Mouse (Mus musculus) layer of hippocampus, adult 8-10 months (tissue): ENCODE measurements around the gene Zfp266. TPM values are rescaled to one million over a fixed set of nuclear protein-coding genes. Genes with fewer than 3 reads are reported as not detected.
A peak's percentile ranks its signal among the peaks of the same experiment; 100 is the strongest.
"Not testable (repeated sequence)": the region's sequence is repeated elsewhere in the genome, so short reads cannot be mapped to it uniquely, and the experiment has no call there.

Experiments used
- DNase-seq, 2 experiments: peaks; one replicate each; pipeline ENCODE4 v3.0.0; 2022; ENCODE audit warnings: low spot score in 2 of 2
- total RNA-seq, 4 experiments: library from RNA; stranded (reverse); gene quantifications; 2 replicates each; pipeline ENCODE4 v1.2.4; 2022

Gene Zfp266
- total RNA-seq, result 10 to 100 TPM; 35.9 to 53.1 (median 42.1) TPM

DNA sequence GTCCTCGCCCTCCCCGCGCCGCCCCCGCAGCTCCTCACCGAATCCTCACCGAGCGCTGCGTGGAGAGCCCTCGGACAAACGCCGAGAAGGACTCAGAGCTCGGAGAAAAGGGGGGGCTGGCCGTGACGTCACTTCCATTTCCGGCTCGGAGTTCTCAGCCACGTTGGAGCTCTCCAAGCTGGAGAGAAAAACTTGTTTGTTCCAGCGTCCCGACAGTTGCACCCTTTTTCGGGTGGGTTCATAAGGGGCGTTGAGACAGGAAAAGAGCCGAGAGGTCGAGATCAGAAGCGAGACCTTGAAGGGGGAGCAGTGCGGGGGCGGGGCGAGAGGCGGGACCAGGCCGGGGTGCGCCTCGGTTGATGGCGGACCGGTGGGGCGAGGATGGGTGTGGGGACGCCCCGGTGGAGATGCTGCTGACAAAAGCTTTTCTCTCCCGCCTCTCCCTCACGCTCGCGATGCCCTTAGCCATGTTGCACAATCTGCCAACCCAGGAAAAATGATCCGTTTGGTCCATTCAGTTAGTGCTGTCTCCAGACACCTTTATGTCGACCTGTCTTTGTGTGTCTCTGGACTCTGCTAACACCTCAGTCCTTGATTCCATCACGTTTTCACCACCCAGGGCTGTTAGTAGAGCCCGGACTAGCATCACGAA lies at the start of gene Zfp266:
Gene Zfp266 (minus strand): TSS at position 112 of the 652 bp plus-strand sequence.
- peak; percentile 85 to 90 for DNase-seq

DNA sequence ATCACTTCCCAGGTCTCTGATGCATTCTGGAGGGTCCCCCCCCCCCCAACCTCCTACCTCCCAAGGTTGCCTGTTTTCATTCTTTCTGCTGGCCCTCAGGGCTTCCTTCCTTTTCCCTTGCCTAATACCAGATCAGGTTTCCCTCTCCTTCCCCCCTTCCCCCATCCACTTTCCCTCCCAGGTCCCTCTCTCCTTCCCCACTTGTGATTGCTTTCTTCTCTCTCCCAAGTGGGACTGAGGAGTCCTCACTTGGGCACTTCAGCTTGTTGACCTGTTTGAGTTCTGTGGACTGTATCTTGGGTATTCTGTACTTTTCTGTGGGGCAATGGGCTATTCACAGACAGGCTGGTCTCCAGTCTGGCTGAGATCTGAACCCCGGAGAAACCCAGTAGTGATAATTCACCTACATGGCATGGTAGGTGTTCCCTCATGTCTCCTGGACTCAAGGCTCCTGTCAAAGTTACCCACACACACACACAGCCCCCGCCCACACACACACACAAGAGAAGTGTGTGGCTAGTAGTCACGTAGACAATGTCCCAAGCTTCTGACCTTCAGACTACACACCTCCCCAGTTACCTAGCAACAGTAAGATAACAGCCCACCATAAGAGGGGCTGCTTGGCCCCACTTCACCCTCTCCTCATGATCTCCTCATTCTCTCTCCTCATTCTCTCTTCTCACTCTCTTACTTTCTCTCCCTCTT lies 44.3 kb upstream of the Zfp266 start:
- not testable (repeated sequence) for DNase-seq

DNA sequence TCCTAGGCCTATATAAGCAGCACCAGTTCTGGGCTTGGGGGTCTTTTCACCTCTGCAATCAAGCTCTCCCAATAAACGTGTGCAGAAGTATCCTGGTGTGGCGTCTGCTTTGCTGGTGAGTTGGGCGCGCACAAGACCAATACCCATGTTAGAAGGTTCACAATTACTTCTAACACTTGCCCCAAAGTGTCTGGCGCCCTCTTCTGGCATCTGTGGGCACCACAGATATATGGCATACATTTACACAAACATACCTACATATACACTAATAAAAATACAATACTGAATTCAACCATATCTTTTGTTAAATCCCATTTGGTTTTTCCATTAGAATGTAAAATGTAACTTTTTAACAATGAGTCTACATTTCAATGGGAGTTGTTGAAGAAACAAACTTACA lies 41.0 kb upstream of the Zfp266 start:
- no peak for DNase-seq

DNA sequence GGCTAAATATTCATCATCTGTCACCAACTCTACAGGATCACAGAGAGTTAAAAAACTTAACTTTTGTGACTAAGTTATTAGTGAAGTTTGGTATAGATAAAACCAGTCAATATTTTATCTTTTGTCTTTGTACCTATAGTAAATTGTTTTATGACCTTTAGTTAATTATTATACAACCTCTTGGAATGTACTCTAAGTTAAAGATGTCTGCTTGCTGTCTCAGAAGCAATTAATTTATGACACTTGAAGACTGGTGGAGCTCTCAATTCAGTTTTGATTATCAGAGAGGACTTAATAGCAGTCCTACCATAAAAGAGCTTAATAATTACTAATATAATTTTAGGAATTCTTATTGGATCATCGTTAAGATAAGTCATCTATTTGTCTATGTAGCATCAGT lies 31.5 kb upstream of the Zfp266 start:
- DNase-seq, result no peak

DNA sequence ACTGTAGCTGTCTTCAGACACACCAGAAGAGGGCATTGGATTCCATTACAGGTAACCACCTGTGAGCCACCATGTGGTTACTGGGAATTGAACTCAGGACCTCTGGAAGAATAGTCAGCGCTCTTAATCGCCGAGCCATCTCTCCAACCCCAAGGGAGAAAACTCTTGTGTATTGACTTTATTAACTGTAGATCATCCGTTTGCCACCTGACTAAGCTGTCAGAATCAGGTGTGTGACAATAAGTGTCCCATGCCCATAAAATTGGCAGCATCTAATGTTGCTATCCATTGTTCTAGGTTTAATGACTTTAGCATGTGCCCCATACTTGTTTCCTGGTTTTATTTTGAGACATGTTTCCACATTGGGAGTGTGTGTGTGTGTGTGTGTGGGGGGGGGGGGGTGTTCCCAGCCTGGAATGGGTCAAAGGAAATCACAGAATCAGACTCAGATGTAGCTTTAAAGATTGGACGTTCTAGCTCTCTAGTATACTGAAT lies 30.6 kb upstream of the Zfp266 start:
- no peak for DNase-seq

DNA sequence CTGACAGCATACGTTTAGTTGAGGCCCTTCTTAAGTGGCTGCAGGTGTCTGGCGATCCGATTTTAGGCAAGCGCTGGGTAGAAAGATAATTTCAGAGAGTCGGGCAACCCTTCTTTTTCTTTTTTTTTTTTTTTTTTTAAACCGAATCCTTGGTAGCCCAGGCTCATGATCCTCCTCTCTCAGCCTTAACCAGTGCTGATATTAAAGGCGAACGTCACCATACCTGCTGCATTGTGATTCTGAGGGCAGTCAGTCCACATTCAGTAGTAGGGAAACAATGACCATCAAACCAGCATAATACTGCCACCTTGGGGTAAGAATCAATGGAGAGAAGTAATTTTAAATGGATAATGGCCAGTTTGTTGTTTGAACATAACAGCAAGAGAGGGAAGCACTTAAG lies 23.9 kb upstream of the Zfp266 start:
- no peak for DNase-seq

DNA sequence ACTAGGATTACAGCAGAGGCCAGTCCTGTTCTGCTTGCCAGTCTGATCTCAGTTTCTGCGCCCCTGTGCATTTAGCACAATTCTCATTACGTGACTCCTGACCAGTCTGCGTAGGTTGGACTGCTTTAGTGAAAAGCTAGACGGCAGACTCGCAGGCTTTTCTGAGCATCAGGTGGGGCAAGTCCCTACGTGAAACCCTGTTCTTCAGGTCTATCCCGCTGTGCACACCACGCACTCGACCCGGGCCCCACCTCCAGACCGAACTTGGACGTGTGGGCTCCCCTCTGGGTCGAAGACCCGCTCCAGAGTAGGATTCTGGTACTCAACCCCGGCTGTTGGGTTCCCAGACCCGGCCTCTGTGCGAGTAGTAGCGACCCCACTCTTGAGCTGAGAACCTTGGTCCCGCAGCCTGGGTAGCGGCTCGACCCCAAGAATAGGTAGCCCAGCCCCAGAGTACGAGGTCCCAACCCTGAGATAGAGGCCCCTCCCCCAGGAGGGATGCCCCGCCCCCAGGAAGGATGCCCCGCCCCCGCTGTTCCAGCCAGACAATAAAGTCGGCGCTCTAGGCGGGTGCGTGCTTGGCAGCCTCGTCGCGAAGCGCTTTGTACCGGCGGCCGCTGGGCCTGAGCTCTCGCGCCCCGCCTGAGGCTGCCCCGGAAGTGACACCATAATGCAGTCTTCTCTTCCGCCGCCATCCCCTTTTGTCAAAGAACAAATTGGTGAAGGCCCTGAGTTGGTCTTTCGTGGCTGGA lies 23.0 kb upstream of the Zfp266 start:
- peak; percentile 68 to 70 for DNase-seq

DNA sequence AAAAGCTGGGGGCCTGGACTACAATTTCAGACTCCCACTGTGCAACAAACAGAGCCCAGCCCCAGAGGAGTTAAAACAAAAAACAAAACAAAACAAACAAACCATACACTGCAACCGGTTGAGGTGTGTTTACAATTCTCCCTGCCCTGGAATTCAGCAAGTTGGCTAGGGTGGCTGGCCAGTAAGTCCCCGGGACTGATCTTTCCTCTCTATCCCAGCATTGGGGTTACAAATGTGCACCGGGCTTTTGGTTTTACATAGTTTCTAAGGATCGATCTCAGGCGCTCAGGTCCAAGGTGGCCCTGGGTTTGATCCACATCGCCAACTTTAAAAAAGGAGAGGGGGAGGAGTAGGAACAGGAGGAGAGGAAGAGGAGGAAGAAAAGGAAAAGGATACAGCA lies 22.3 kb upstream of the Zfp266 start:
- no peak for DNase-seq

DNA sequence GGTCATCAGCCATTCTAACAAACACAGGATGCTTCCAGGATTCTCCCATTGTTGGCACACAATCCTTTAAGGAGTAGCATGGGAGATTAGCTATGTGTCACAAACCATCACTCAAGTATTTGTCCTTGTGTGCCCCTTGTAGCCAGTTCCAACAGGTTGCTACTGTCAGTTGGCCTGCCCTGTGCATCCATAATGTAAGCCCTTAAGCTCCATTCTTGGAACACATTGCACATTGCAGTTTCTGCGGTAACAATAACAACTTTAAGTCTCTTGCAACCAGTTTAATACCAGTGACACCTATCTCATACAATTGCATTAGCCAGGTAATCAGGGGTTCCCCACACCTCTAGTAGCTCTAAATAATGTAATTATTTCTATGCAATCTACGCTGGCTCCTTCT lies 15.4 kb upstream of the Zfp266 start:
- no peak for DNase-seq

DNA sequence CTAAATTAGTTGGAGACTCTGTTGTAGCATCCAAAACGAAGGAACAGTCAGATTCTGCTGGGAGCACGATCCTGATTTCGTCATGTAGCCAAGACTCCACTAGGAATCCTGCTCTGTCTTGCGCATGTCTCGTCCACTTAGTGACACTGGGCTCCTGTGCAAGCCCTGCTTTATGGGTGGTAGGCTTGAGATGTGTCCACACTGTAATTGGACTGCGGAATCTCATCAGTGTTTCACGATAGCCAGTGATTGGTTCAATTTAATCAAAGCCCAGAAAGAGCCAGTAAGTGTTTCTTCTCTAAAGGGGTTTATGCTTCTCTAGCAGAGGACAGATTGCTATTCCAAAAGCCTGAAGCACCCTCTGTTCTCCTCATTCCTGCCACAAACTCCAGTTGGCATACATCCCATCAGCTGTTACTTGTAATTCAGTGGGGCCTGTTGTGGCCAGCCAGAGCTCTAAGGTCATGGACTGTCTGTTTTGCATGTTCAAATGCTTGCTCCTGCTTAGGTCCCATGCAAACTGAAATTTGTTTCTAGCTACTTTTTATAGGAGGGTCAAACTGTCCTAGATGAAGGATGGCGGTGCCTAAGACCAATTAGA lies 13.2 kb upstream of the Zfp266 start:
- peak in 1 of 2 experiments; percentile 14 for DNase-seq

DNA sequence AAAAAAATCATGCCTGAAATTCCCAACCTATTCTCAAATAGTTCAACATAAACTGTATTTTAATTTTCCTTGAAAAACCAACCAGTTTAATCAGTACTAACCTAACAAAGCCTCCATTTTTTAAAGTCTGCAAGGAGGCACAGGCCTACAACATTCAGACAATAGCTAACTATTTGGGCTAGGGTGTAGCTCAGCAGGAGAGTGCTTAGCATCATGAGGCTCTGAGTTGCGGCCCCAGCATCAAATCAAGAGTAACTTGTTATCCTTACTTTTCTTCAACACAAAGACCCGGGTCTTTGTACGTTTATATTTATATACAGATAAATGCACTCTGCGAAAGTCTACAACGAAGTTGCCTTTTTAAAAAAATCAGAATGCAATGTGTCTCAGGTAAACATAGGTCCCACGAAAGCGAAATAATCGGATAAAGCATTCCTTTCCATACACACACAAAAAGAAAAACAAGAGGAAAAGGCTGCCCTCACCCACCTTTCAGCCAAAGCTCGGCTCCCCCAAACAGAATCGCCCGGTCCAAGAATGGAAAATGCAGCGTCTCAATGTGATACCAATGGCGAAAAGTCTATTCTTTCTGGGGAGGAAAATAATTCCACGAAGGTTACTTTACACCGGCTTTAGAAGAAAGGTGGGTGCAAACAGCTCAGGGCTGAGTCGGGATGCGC lies 546 bp downstream of the Zfp266 start:
- no peak for DNase-seq

DNA sequence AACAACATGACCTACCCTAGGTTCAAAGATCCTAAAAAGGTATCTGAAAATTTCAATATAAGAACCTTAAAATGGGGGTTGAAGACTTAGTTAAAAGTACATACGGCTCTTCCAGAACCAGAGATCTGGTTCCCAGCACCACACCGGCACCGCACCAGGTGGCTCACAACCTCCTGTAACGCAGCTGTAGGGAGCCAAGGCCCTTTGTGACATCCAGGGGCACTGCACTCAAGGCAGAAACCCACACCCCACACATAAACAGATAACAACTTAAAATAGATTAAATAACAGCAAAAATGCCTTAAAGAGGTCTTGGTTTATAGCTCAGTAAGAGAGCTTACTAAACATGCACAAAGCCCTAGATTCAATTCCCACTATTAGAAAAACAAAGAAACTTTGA lies 1.3 kb downstream of the Zfp266 start:
- DNase-seq, result no peak

DNA sequence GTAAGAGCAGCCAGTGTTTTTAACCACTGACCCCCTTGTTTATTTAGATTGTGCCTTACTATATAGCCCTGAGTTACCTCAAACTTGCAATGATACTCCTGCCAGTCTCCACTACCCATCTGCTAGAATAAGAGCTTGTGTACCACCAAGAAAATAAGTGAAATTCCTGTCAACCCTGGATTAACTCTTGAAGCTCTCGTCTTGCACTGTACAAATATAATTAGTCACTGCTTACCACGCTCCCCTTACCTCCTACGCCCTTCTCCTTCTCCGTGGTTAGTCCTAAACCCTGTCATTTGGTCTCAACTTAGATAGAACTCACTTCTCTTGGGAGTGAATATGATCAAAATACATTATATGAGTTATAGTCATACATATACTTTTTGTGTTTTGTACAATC lies 2.5 kb downstream of the Zfp266 start:
- DNase-seq, result no peak

DNA sequence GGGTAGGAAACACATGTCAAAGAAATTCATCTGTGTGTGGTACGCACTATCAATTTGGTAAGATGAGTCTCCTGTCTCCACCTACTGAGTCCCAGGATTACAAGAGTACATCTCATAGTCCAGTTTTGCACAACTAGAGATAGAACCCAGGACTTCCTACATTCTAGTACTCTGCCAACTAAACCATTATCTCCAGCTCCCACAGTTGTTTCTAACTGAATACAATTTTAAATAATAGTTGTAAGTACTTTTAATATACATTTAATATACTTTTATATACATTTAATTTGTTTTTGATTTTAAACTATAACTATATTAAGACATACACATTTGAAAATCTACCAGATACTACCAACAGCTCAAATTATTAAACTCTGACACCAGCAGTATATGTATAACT lies 3.5 kb downstream of the Zfp266 start:
- DNase-seq, result no peak

DNA sequence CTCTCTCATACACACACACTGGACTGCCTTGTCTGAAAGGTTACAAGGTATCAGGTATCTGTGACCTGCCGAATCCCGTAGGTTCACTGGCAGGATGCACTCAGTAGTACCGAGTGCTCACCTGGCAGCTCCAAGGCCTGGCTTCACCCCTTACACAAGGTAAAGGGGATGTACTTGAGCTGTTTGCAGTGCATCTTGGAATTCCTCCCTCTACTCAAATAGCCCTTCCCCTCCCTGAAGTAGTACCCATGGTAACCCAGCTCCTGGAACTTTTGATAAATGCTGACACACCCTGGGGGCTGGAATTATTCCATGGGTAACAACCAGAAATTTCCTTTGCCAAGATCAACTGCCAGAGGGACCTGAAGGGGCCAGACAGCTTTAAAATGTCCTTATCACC lies 7.2 kb downstream of the Zfp266 start:
- no peak for DNase-seq

DNA sequence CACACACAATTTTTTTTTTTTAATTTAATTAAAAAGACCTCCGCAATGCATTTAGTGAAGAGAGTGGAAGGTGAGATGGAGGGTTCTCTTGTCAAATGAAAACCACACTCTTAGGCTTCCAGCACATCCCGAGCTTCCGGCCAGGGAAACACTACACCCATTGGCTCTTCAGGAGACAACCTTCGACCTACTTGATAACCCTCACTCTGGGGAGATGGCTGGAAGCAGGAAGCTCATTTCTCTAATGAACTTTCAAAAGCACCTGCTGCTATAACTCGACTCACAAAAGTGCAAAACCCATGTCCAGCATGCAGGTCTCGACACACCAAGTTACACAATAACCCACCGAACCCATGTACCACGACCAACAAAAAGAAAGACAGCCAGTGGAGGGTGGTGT lies 8.5 kb downstream of the Zfp266 start:
- DNase-seq, result no peak

DNA sequence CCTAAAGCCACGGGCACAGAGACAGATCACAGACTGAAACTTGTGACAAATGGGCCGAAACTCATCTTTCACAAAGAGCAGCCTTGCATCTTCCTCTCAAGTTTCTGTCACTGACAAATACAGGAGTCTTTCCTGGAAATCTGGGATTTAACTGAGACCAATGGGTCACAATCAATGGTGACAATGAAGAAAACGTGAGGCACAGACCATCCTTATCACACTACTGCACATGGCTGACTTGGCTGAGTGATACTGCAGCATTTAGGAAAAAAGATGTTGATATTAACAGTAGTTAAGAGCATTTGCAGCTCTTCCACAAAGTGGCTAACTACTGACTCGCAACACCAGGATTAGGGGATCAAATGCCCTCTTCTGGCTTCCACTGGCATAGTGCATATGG lies 9.6 kb downstream of the Zfp266 start:
- DNase-seq, result no peak

DNA sequence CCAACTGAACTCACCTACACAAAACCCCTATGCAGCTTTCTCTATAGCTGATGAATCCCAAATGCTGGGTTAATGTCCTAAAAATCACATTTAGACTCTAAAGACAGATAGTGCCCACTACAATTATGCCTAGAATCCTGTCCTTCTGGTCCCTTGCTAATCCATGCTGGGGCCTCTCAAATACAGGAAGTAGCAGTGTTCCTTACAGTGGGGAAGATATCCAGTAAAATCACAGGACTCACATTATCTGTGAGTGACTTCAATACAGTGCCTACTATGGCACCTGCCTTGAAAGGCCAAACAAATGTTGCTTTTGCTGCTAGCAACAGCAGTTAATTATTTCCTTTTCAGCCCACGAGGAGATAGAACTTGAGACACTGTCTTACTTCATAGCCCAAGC lies 10.9 kb downstream of the Zfp266 start:
- DNase-seq, result no peak

DNA sequence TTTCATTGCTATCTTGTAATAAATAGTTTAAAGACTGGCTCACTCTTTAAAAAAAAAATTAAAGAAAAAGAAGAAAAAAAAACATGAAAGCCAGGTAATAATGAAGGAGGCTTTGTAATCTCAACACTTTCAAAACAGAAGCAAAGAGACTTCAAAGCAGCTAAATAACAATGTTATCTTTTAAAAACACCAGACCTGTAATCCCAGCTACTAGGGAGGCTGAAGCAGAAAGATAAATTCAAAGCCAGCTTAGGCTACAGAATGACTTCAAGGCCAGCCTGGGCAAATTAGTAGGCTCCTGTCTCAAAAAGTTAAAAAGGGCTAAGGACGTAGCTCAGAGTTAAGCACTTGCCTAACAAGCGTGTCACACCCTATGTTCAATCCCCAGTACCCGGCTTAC lies 11.5 kb downstream of the Zfp266 start:
- no peak for DNase-seq

DNA sequence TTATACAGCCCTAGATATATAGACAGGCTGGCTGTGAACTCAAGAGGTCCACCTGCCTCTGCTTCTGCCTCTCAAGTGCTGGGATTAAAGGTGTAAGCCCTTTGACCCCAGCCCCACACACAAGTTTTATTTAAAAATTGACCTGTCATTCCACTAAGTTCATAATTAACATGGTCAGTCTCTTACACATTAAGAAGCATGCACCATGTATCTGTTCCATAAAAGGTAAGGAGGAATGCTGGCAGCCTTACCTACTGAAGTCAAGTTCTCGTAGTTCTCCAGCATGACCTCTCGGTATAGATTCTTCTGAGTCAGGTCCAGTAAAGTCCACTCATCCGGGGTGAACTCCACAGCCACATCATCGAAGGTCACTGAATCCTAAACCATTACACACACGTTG lies 16.4 kb downstream of the Zfp266 start:
- no peak for DNase-seq

DNA sequence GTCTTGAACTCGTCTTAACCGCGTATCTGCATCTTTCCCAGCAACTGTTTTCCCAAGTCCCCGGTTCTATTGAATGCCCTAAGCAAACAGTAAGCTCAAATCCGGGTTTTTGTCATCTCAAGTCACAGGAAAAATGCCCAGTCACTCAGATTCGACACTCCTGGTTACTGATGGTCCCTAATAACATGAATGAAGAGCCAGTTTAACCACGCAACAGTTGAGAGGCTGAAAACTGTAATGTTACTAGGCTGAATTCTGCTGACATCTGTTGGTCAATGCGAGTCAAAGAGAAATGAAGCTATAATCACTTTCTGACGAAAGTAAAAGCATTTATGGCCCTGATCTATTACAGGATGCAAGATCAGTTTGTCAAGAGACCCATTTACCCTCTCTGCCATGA lies 27.9 kb downstream of the Zfp266 start:
- DNase-seq, result peak in 1 of 2 experiments; percentile 11
